Mouse (Mus musculus) embryonic facial prominence, embryonic 11.5 days (tissue): ENCODE data around the gene Abcb9. TPM values are rescaled to one million over a fixed set of nuclear protein-coding genes. Genes with fewer than 3 reads are reported as not detected.

Experiments
- ATAC-seq: fragments of 200-750 bp; cut with Nextera tagmentation; replicated peaks from 2 replicates; pipeline ENCODE4 v1.8.0; 2017; ENCODE audit warnings: low read depth; ENCODE audit not compliant: insufficient number of reproducible peaks, low FRiP score, low TSS enrichment
- DNase-seq: peaks from one replicate; pipeline ENCODE4 v3.0.0-alpha.2; 2015; ENCODE audit warnings: low spot score
- H3K27ac ChIP-seq: fragments of 300-500 bp; sonication (generic); replicated peaks from 2 replicates; pipeline ENCODE4 v1.5.1; 2014; ENCODE audit warnings: mild to moderate bottlenecking, low read depth, low read length, control low read depth
- H3K27me3 ChIP-seq: fragments of 300-500 bp; sonication (generic); 2 replicates; pipeline ENCODE4 v1.6.1; 2014; ENCODE audit warnings: mild to moderate bottlenecking, low read length, moderate library complexity, mixed read lengths; ENCODE audit not compliant: control insufficient read depth, insufficient read depth
- H3K36me3 ChIP-seq: fragments of 300-500 bp; sonication (generic); replicated peaks from 2 replicates; pipeline ENCODE4 v1.6.1; 2014; ENCODE audit warnings: low read depth, mild to moderate bottlenecking, low read length, moderate library complexity, mixed read lengths; ENCODE audit not compliant: control insufficient read depth, insufficient read depth
- H3K4me1 ChIP-seq: fragments of 300-500 bp; sonication (generic); 2 replicates; pipeline ENCODE4 v1.6.1; 2014; ENCODE audit warnings: low read length, mixed read lengths; ENCODE audit not compliant: control insufficient read depth, insufficient read depth
- H3K4me2 ChIP-seq: fragments of 300-500 bp; sonication (generic); 2 replicates; pipeline ENCODE4 v1.6.1; 2014; ENCODE audit warnings: low read depth, mild to moderate bottlenecking, control low read depth, low read length, moderate library complexity
- H3K4me3 ChIP-seq: fragments of 300-500 bp; sonication (generic); 2 replicates; pipeline ENCODE4 v1.5.1; 2014; ENCODE audit warnings: low read depth, low read length, control low read depth
- H3K9ac ChIP-seq: fragments of 300-500 bp; sonication (generic); replicated peaks from 2 replicates; pipeline ENCODE4 v1.6.1; 2014; ENCODE audit warnings: mild to moderate bottlenecking, control low read depth, low read length
- H3K9me3 ChIP-seq: fragments of 300-500 bp; sonication (generic); replicated peaks from 2 replicates; pipeline ENCODE4 v1.6.1; 2016; ENCODE audit warnings: mild to moderate bottlenecking, low read length, inconsistent platforms, mixed read lengths; ENCODE audit not compliant: control insufficient read depth
- WGBS: fragments of 180-500 bp; shearing (Covaris S2); extraction: QIAGEN DNeasy Blood & Tissue Kit; methylation state at CpG from one replicate; pipeline ENCODE4 v1.1.7; 2014; 5-methylcytosine and 5-hydroxymethylcytosine counted together
- polyA plus RNA-seq: library from polyadenylated mRNA; unstranded; fragments of >200 nt; fragmentation: Nextera tagmentation; extraction: Ambion mirVana; gene quantifications from 2 replicates; pipeline ENCODE4 v1.2.1, GENCODE M21; 2014

Abcb9 gene
- polyA plus RNA-seq, 1 experiment from 2014 or later = 0.46 TPM

- H3K4me1 ChIP-seq = peaks cover 5% of the 10 kb centered on the region
- no peak overlapping the region for H3K4me3 ChIP-seq
- H3K27me3 ChIP-seq = no peaks in the 10 kb centered on the region
- 81% methylated on average over 11 of the region's 11 CpGs for WGBS
- no peak overlapping the region for H3K4me2 ChIP-seq
- H3K9ac ChIP-seq = no peak overlapping the region
- ATAC-seq (no peak), DNase-seq (no peak)
- H3K27ac ChIP-seq = no peak overlapping the region
- no peaks in the 10 kb centered on the region for H3K9me3 ChIP-seq
- no peaks in the 10 kb centered on the region for H3K36me3 ChIP-seq
These were observed 43.6 kb downstream of the Abcb9 start for GRCm38 (mm10) chr5:124051899-124052491.

GRCm38 (mm10) chr5:124050095-124051050 lies 45.2 kb downstream of the Abcb9 start:
- H3K4me1 ChIP-seq = peaks cover 5% of the 10 kb centered on the region
- H3K9me3 ChIP-seq = no peaks in the 10 kb centered on the region
- peak overlapping the region; percentile 39; the same call in 1 of the 2 replicates for H3K9ac ChIP-seq
- peak overlapping the region; percentile 53 for H3K27ac ChIP-seq
- ATAC-seq (no peak), DNase-seq (peak; percentile 21)
- H3K27me3 ChIP-seq = no peaks in the 10 kb centered on the region
- H3K36me3 ChIP-seq = no peaks in the 10 kb centered on the region
- WGBS = 34% methylated on average over 14 of the region's 14 CpGs
- H3K4me2 ChIP-seq = no peak overlapping the region
- no peak overlapping the region for H3K4me3 ChIP-seq

- H3K27me3 ChIP-seq = no peaks in the 10 kb centered on the region
- H3K4me2 ChIP-seq = no peak overlapping the region
- H3K9me3 ChIP-seq = no peaks in the 10 kb centered on the region
- peak; percentile 9 for DNase-seq
- ATAC-seq = no peak
- H3K27ac ChIP-seq = peak overlapping the region; percentile 53
- H3K4me3 ChIP-seq = no peak overlapping the region
- peak overlapping the region; percentile 39; the same call in 1 of the 2 replicates for H3K9ac ChIP-seq
- WGBS = 50% methylated on average over 15 of the region's 15 CpGs
- peaks cover 5% of the 10 kb centered on the region for H3K4me1 ChIP-seq
- no peaks in the 10 kb centered on the region for H3K36me3 ChIP-seq
These were observed 46.2 kb downstream of the Abcb9 start for GRCm38 (mm10) chr5:124049249-124050045.

- no peaks in the 10 kb centered on the region for H3K27me3 ChIP-seq
- H3K4me2 ChIP-seq = no peak overlapping the region
- peaks cover 5% of the 10 kb centered on the region for H3K4me1 ChIP-seq
- 0 out of 2 replicates have a peak overlapping the region, but pooled peaks have one; percentile 9 for H3K9ac ChIP-seq
- DNase-seq = no peak
- no peak for ATAC-seq
- no peaks in the 10 kb centered on the region for H3K36me3 ChIP-seq
- no peaks in the 10 kb centered on the region for H3K9me3 ChIP-seq
- WGBS = 69% methylated on average over 7 of the region's 7 CpGs
- H3K27ac ChIP-seq = no peak overlapping the region
- no peak overlapping the region for H3K4me3 ChIP-seq
These were observed 48.7 kb downstream of the Abcb9 start for GRCm38 (mm10) chr5:124046741-124047401.

GRCm38 (mm10) chr5:124045453-124046010 lies 50.1 kb downstream of the Abcb9 start:
- WGBS = 51% methylated on average over 11 of the region's 11 CpGs
- Histone ChIP-seq H3K4me3 (no peak overlapping the region), H3K9me3 (no peaks in the 10 kb centered on the region), H3K36me3 (no peaks in the 10 kb centered on the region), H3K9ac (no peak overlapping the region), H3K4me1 (peaks cover 5% of the 10 kb centered on the region), H3K27ac (no peak overlapping the region), H3K27me3 (no peaks in the 10 kb centered on the region), H3K4me2 (no peak overlapping the region)
- ATAC-seq (no peak), DNase-seq (no peak)

- Histone ChIP-seq H3K4me2 (no peak overlapping the region), H3K9ac (no peak overlapping the region), H3K27ac (peak overlapping the region; percentile 35; the same call in 1 of the 2 replicates), H3K4me3 (no peak overlapping the region), H3K4me1 (no peaks in the 10 kb centered on the region), H3K36me3 (no peaks in the 10 kb centered on the region), H3K9me3 (no peaks in the 10 kb centered on the region), H3K27me3 (no peaks in the 10 kb centered on the region)
- DNase-seq (no peak), ATAC-seq (no peak)
- 80% methylated on average over 5 of the region's 5 CpGs for WGBS
These were observed 51.6 kb downstream of the Abcb9 start for GRCm38 (mm10) chr5:124043999-124044398.

GRCm38 (mm10) chr5:124043212-124043978 lies 52.2 kb downstream of the Abcb9 start:
- H3K27ac ChIP-seq = peak overlapping the region; percentile 35; the same call in 1 of the 2 replicates
- ATAC-seq = peak; percentile 75; the same call in 1 of the 2 replicates
- H3K27me3 ChIP-seq = no peaks in the 10 kb centered on the region
- WGBS = 28% methylated on average over 10 of the region's 10 CpGs
- H3K9ac ChIP-seq = no peak overlapping the region; the same call in 1 of the 2 replicates
- H3K9me3 ChIP-seq = no peaks in the 10 kb centered on the region
- peak; percentile 54 for DNase-seq
- H3K4me3 ChIP-seq = no peak overlapping the region
- H3K4me2 ChIP-seq = no peak overlapping the region
- H3K4me1 ChIP-seq = no peaks in the 10 kb centered on the region
- no peaks in the 10 kb centered on the region for H3K36me3 ChIP-seq
